Mouse (Mus musculus) MEL (cell line): ENCODE results near the gene Pcsk4. TPM values are rescaled to one million over a fixed set of nuclear protein-coding genes. Genes with fewer than 3 reads are reported as not detected.

Source experiments
- DNase-seq: peaks from one replicate; pipeline ENCODE4 v3.0.0; 2011; ENCODE audit warnings: low read depth, low spot score
- H3K27ac ChIP-seq: 2 replicates; pipeline ENCODE4 v1.5.1; 2012; ENCODE audit warnings: low read depth, mild to moderate bottlenecking, control low read depth, low read length, moderate library complexity; ENCODE audit not compliant: control insufficient read depth
- H3K27me3 ChIP-seq, 2 experiments: fragments of 150-350 bp in 1 of 2; sonication (generic) in 1 of 2; 2 replicates each; pipeline ENCODE4 v1.6.1; 2012; ENCODE audit warnings: low read length in 2 of 2, mild to moderate bottlenecking in 2 of 2, improper control_type of control experiment in 1 of 2, moderate library complexity in 1 of 2; ENCODE audit not compliant: insufficient read depth in 2 of 2, control insufficient read depth in 1 of 2
- H3K36me3 ChIP-seq, 2 experiments: 2 replicates each; pipeline ENCODE4 v1.6.1; 2012 to 2014; ENCODE audit warnings: low read length in 2 of 2, improper control_type of control experiment in 1 of 2, inconsistent platforms in 1 of 2, mild to moderate bottlenecking in 1 of 2; ENCODE audit not compliant: insufficient read depth in 2 of 2, control insufficient read depth in 1 of 2
- H3K4me1 ChIP-seq, 2 experiments: fragments of 150-350 bp in 1 of 2; sonication (generic) in 1 of 2; 2 replicates each; pipeline ENCODE4 v1.6.1; 2012; ENCODE audit warnings: low read length in 2 of 2, improper control_type of control experiment in 1 of 2, mild to moderate bottlenecking in 1 of 2; ENCODE audit not compliant: insufficient read depth in 2 of 2, control insufficient read depth in 1 of 2
- H3K4me3 ChIP-seq, 2 experiments: fragments of 150-350 bp in 1 of 2; sonication (generic) in 1 of 2; 2 replicates each; pipeline ENCODE4 v1.5.1; 2012; ENCODE audit warnings: low read depth in 2 of 2, low read length in 2 of 2, mild to moderate bottlenecking in 2 of 2, moderate library complexity in 2 of 2, control low read depth in 1 of 2, improper control_type of control experiment in 1 of 2; ENCODE audit not compliant: control insufficient read depth in 1 of 2, insufficient read depth in 1 of 2
- H3K79me2 ChIP-seq: 2 replicates; pipeline ENCODE4 v1.6.1; 2012; ENCODE audit warnings: mild to moderate bottlenecking, low read length, moderate library complexity; ENCODE audit not compliant: control insufficient read depth, poor library complexity, insufficient read depth
- H3K9ac ChIP-seq: 2 replicates; pipeline ENCODE4 v1.6.1; 2012; ENCODE audit warnings: low read depth, mild to moderate bottlenecking, control low read depth, low read length, moderate library complexity; ENCODE audit not compliant: control insufficient read depth, poor library complexity, severe bottlenecking
- H3K9me3 ChIP-seq: fragments of 150-350 bp; sonication (generic); replicated peaks from 2 replicates; pipeline ENCODE4 v1.6.1; 2012; ENCODE audit warnings: mild to moderate bottlenecking, low read length, improper control_type of control experiment, moderate library complexity; ENCODE audit not compliant: insufficient read depth
- BHLHE40 ChIP-seq: IDR thresholded peaks from 2 replicates; pipeline ENCODE4 v1.6.1; 2012; ENCODE audit warnings: low read depth, mild to moderate bottlenecking, inconsistent platforms, low read length, improper control_type of control experiment, borderline replicate concordance
- CHD1 ChIP-seq: IDR thresholded peaks from 2 replicates; pipeline ENCODE4 v1.6.1; 2012; ENCODE audit warnings: low read depth, mild to moderate bottlenecking, inconsistent platforms, low read length, improper control_type of control experiment
- CHD2 ChIP-seq: IDR thresholded peaks from 2 replicates; pipeline ENCODE4 v1.6.1; 2011; ENCODE audit warnings: low read length, improper control_type of control experiment
- CTCF ChIP-seq, 3 experiments: IDR thresholded peaks in 2 of 3; conservative IDR thresholded peaks in 1 of 3; 2 replicates each; pipeline ENCODE4 v1.5.1; 2011 to 2012; ENCODE audit warnings: low read length in 3 of 3, low read depth in 2 of 3, mild to moderate bottlenecking in 2 of 3, improper control_type of control experiment in 1 of 3, inconsistent platforms in 1 of 3, mixed read lengths in 1 of 3, moderate library complexity in 1 of 3; ENCODE audit not compliant: control insufficient read depth in 1 of 3, insufficient read depth in 1 of 3, poor library complexity in 1 of 3, severe bottlenecking in 1 of 3
- E2F4 ChIP-seq: IDR thresholded peaks from 2 replicates; pipeline ENCODE4 v1.6.1; 2011; ENCODE audit warnings: low read depth, low read length, improper control_type of control experiment, borderline replicate concordance
- ELF1 ChIP-seq: IDR thresholded peaks from 2 replicates; pipeline ENCODE4 v1.6.1; 2014; ENCODE audit warnings: low read depth, mild to moderate bottlenecking, inconsistent platforms, low read length, improper control_type of control experiment, moderate library complexity
- EP300 ChIP-seq, 2 experiments: IDR thresholded peaks; 2 replicates each; pipeline ENCODE4 v1.6.1; 2011; ENCODE audit warnings: improper control_type of control experiment in 2 of 2, low read length in 2 of 2, low read depth in 1 of 2, mild to moderate bottlenecking in 1 of 2
- ETS1 ChIP-seq: IDR thresholded peaks from 2 replicates; pipeline ENCODE4 v1.6.1; 2012; ENCODE audit warnings: low read depth, mild to moderate bottlenecking, inconsistent platforms, low read length, improper control_type of control experiment, moderate library complexity
- GABPA ChIP-seq: IDR thresholded peaks from 2 replicates; pipeline ENCODE4 v1.6.1; 2012; ENCODE audit warnings: low read depth, mild to moderate bottlenecking, inconsistent platforms, low read length, improper control_type of control experiment, moderate library complexity
- GATA1 ChIP-seq: IDR thresholded peaks from 2 replicates; pipeline ENCODE4 v1.6.1; 2011; ENCODE audit warnings: low read depth, low read length, improper control_type of control experiment
- HCFC1 ChIP-seq: IDR thresholded peaks from 2 replicates; pipeline ENCODE4 v1.6.1; 2012; ENCODE audit warnings: low read depth, mild to moderate bottlenecking, inconsistent platforms, low read length, improper control_type of control experiment, moderate library complexity
- JUND ChIP-seq: IDR thresholded peaks from 2 replicates; pipeline ENCODE4 v1.6.1; 2011; ENCODE audit warnings: low read depth, mild to moderate bottlenecking, improper control_type of control experiment, low read length
- KAT2A ChIP-seq: conservative IDR thresholded peaks from 2 replicates; pipeline ENCODE4 v1.6.1; 2012; ENCODE audit warnings: low read depth, low read length, improper control_type of control experiment, inconsistent platforms
- MAFK ChIP-seq: IDR thresholded peaks from 2 replicates; pipeline ENCODE4 v1.6.1; 2011; ENCODE audit warnings: low read depth, mild to moderate bottlenecking, low read length, improper control_type of control experiment, borderline replicate concordance
- MAX ChIP-seq: IDR thresholded peaks from 2 replicates; pipeline ENCODE4 v1.6.1; 2011; ENCODE audit warnings: low read length, improper control_type of control experiment
- MAZ ChIP-seq: IDR thresholded peaks from 2 replicates; pipeline ENCODE4 v1.6.1; 2012; ENCODE audit warnings: low read depth, mild to moderate bottlenecking, inconsistent platforms, low read length, improper control_type of control experiment
- MEF2A ChIP-seq: IDR thresholded peaks from 2 replicates; pipeline ENCODE4 v1.6.1; 2014; ENCODE audit warnings: low read depth, mild to moderate bottlenecking, inconsistent platforms, low read length, improper control_type of control experiment; ENCODE audit not compliant: poor library complexity, insufficient replicate concordance, severe bottlenecking; ENCODE audit errors: extremely low read depth
- MXI1 ChIP-seq: IDR thresholded peaks from 2 replicates; pipeline ENCODE4 v1.6.1; 2011; ENCODE audit warnings: mild to moderate bottlenecking, low read depth, low read length, improper control_type of control experiment
- MYB ChIP-seq: IDR thresholded peaks from 2 replicates; pipeline ENCODE4 v1.6.1; 2011; ENCODE audit warnings: mild to moderate bottlenecking, low read depth, low read length, improper control_type of control experiment
- NELFE ChIP-seq: IDR thresholded peaks from 2 replicates; pipeline ENCODE4 v1.6.1; 2011; ENCODE audit warnings: low read depth, low read length, improper control_type of control experiment
- POLR2A ChIP-seq, 2 experiments: IDR thresholded peaks; 2 replicates each; pipeline ENCODE4 v1.6.1; 2011 to 2012; ENCODE audit warnings: low read length in 2 of 2, mild to moderate bottlenecking in 2 of 2, control low read depth in 1 of 2, improper control_type of control experiment in 1 of 2, low read depth in 1 of 2, moderate library complexity in 1 of 2; ENCODE audit not compliant: control insufficient read depth in 1 of 2, insufficient read depth in 1 of 2, poor library complexity in 1 of 2
- POLR2AphosphoS2 ChIP-seq: IDR thresholded peaks from 2 replicates; pipeline ENCODE4 v1.6.1; 2011; ENCODE audit warnings: low read length, improper control_type of control experiment
- POLR2AphosphoS5 ChIP-seq: IDR thresholded peaks from 2 replicates; pipeline ENCODE4 v1.6.1; 2012; ENCODE audit warnings: low read depth, borderline replicate concordance, mild to moderate bottlenecking, inconsistent platforms, low read length, moderate library complexity, mixed read lengths
- RAD21 ChIP-seq: IDR thresholded peaks from 2 replicates; pipeline ENCODE4 v1.6.1; 2011; ENCODE audit warnings: mild to moderate bottlenecking, low read depth, low read length, improper control_type of control experiment
- RCOR1 ChIP-seq: IDR thresholded peaks from 2 replicates; pipeline ENCODE4 v1.6.1; 2012; ENCODE audit warnings: low read depth, mild to moderate bottlenecking, inconsistent platforms, low read length, improper control_type of control experiment
- SIN3A ChIP-seq: IDR thresholded peaks from 2 replicates; pipeline ENCODE4 v1.6.1; 2012; ENCODE audit warnings: low read length, improper control_type of control experiment, inconsistent platforms
- SMC3 ChIP-seq: IDR thresholded peaks from 2 replicates; pipeline ENCODE4 v1.6.1; 2011; ENCODE audit warnings: low read depth, low read length, improper control_type of control experiment
- TCF12 ChIP-seq: IDR thresholded peaks from 2 replicates; pipeline ENCODE4 v1.6.1; 2014; ENCODE audit warnings: low read depth, mild to moderate bottlenecking, inconsistent platforms, low read length, improper control_type of control experiment, moderate library complexity
- USF1 ChIP-seq: IDR thresholded peaks from 2 replicates; pipeline ENCODE4 v1.6.1; 2014; ENCODE audit warnings: low read depth, mild to moderate bottlenecking, inconsistent platforms, low read length, improper control_type of control experiment, moderate library complexity
- USF2 ChIP-seq, 2 experiments: IDR thresholded peaks; 2 replicates each; pipeline ENCODE4 v1.6.1; 2011 to 2012; ENCODE audit warnings: improper control_type of control experiment in 2 of 2, low read length in 2 of 2, borderline replicate concordance in 1 of 2, inconsistent platforms in 1 of 2, low read depth in 1 of 2, mild to moderate bottlenecking in 1 of 2; ENCODE audit not compliant: insufficient read depth in 1 of 2
- ZKSCAN1 ChIP-seq: IDR thresholded peaks from 2 replicates; pipeline ENCODE4 v1.6.1; 2012; ENCODE audit warnings: low read depth, mild to moderate bottlenecking, inconsistent platforms, low read length, improper control_type of control experiment, moderate library complexity
- polyA plus RNA-seq, 2 experiments: library from polyadenylated mRNA; stranded (reverse) in 1 of 2; unstranded in 1 of 2; fragments of >175 nt in 1 of 2; fragments of >200 nt in 1 of 2; gene quantifications; 2 replicates each; pipeline versions ENCODE4 v1.2.1 to v1.2.4; 2012; ENCODE audit warnings: low replicate concordance in 2 of 2, low read depth in 1 of 2; ENCODE audit not compliant: insufficient read length in 2 of 2, insufficient read depth in 1 of 2, missing spikeins in 1 of 2
- total RNA-seq: library from RNA; depleted of rRNA; stranded (reverse); fragments of 300-350 nt; gene quantifications from 2 replicates; pipeline ENCODE4 v1.2.3, GENCODE M21; 2012

Gene Pcsk4
- total and polyA plus RNA-seq, 3 experiments: 6.5 to 23.1 TPM; not detected in 1

- peak; percentile 60 for DNase-seq
- Histone ChIP-seq H3K4me3 (peak overlapping the region in 1 of 2 experiments; percentile 95; a peak in 3 of 4 replicates), H3K36me3 (peaks cover 6 to 9% of the 10 kb centered on the region in 2 experiments; a peak in 3 of 4 replicates)
- TF ChIP-seq RAD21: no peak
- TF ChIP-seq MAX: no peak
- TF ChIP-seq ZKSCAN1: no peak
- TF ChIP-seq GABPA: no peak
- TF ChIP-seq HCFC1: no peak
- no peak for TF ChIP-seq EP300 (IDR thresholded peaks at IDR 0.05; ENCODE audit: low read depth in 1 of 2, low read length in 2 of 2)
- no peak for TF ChIP-seq NELFE
- no peak for TF ChIP-seq MXI1
- TF ChIP-seq SMC3: no peak
- TF ChIP-seq CTCF (IDR thresholded peaks at IDR 0.05 in 2 of 3, conservative IDR thresholded peaks at IDR 0.05 in 1 of 3; ENCODE audit: control insufficient read depth in 1 of 3, insufficient read depth in 1 of 3, low read depth in 2 of 3, low read length in 3 of 3, poor library complexity in 1 of 3, severe bottlenecking in 1 of 3): no peak
- no peak for TF ChIP-seq TCF12
- TF ChIP-seq ELF1: no peak
- no peak for TF ChIP-seq USF1
- no peak for TF ChIP-seq USF2 (IDR thresholded peaks at IDR 0.05; ENCODE audit: borderline replicate concordance in 1 of 2, insufficient read depth in 1 of 2, low read depth in 1 of 2, low read length in 2 of 2)
- TF ChIP-seq KAT2A: no peak
- TF ChIP-seq RCOR1: no peak
- no peak for TF ChIP-seq MAFK
- no peak for TF ChIP-seq GATA1
- TF ChIP-seq, all 39 proteins: peak for 0
- peaks cover 19% of the 10 kb centered on the region for H3K79me2 ChIP-seq
- H3K27me3 ChIP-seq: no peaks in the 10 kb centered on the region
- H3K9ac ChIP-seq: peak overlapping the region; percentile 98
- H3K27ac ChIP-seq: 0 out of 2 replicates have a peak overlapping the region, but pooled peaks have one; percentile 17
- peaks cover 0 to 23% of the 10 kb centered on the region in 2 experiments; a peak in 2 of 4 replicates for H3K4me1 ChIP-seq
- H3K9me3 ChIP-seq: no peaks in the 10 kb centered on the region
These were observed 35.0 kb downstream of the Pcsk4 start for GRCm38 (mm10) chr10:80294311-80294710.

- Histone ChIP-seq H3K27me3 (no peaks in the 10 kb centered on the region), H3K27ac (peak overlapping the region; percentile 88), H3K36me3 (peaks cover 6 to 9% of the 10 kb centered on the region in 2 experiments; a peak in 3 of 4 replicates), H3K4me3 (peak overlapping the region; percentile 75 to 95), H3K79me2 (peaks cover 19% of the 10 kb centered on the region), H3K4me1 (peaks cover 0 to 23% of the 10 kb centered on the region in 2 experiments; a peak in 2 of 4 replicates), H3K9ac (peak overlapping the region; percentile 98), H3K9me3 (no peaks in the 10 kb centered on the region)
- DNase-seq: peak; percentile 56
- TF ChIP-seq POLR2AphosphoS5 (no peak), POLR2AphosphoS2 (peak; percentile 64; the same call in 1 of the 2 replicates), EP300 (IDR thresholded peaks at IDR 0.05; ENCODE audit: low read depth in 1 of 2, low read length in 2 of 2) (no peak), MEF2A (no peak), JUND (no peak), ZKSCAN1 (no peak), MYB (no peak), SIN3A (peak; percentile 31; the same call in 1 of the 2 replicates), SMC3 (no peak), MAFK (no peak), ETS1 (no peak), CTCF (IDR thresholded peaks at IDR 0.05 in 2 of 3, conservative IDR thresholded peaks at IDR 0.05 in 1 of 3; ENCODE audit: control insufficient read depth in 1 of 3, insufficient read depth in 1 of 3, low read depth in 2 of 3, low read length in 3 of 3, poor library complexity in 1 of 3, severe bottlenecking in 1 of 3) (peak in 2 of 3 experiments; percentile 6 to 19; a peak in 2 of 6 replicates), MXI1 (0 out of 2 replicates have a peak, but pooled peaks have one; percentile 25), CHD2 (no peak), BHLHE40 (no peak), USF2 (IDR thresholded peaks at IDR 0.05; ENCODE audit: borderline replicate concordance in 1 of 2, insufficient read depth in 1 of 2, low read depth in 1 of 2, low read length in 2 of 2) (no peak), POLR2A (IDR thresholded peaks at IDR 0.05; ENCODE audit: control insufficient read depth in 1 of 2, insufficient read depth in 1 of 2, low read depth in 1 of 2, low read length in 2 of 2, poor library complexity in 1 of 2) (peak; percentile 1 to 23; a peak in 1 of 4 replicates), E2F4 (no peak), CHD1 (peak; percentile 35; the same call in 1 of the 2 replicates), MAZ (no peak), MAX (no peak)
These were observed 36.0 kb downstream of the Pcsk4 start for GRCm38 (mm10) chr10:80293325-80293724.
